Comparison of ENCODE assay signal across 8 mouse cellular contexts in genomic region chr15:88862881-88863694, GRCm38 (mm10). TPM values are rescaled to one million over a fixed set of nuclear protein-coding genes. Genes with fewer than 3 reads are reported as not detected.
A peak's percentile ranks its signal among the peaks of the same experiment; 100 is the strongest.
DNase-seq lines count a peak whose midpoint lies in the region; ATAC-seq and TF ChIP-seq lines count a peak whose summit lies in the region.

No protein-coding gene starts in this region.

- peaks cover 3% of the 10 kb centered on the region for H3K36me3 ChIP-seq in embryonic facial prominence, embryonic 11.5 days (replicated peaks; ENCODE audit: control insufficient read depth, insufficient read depth, low read depth, low read length)
- peaks cover 9% of the 10 kb centered on the region; the same call in 1 of the 2 replicates for H3K36me3 ChIP-seq in lung, postnatal 0 days (ENCODE audit: insufficient read depth, low read length)

- WGBS in embryonic facial prominence, embryonic 11.5 days = under 1% methylated on average over 96 of the region's 98 CpGs
- WGBS in lung, postnatal 0 days = under 1% methylated on average over 83 of the region's 98 CpGs

- peak overlapping the region; percentile 91 for H3K27ac ChIP-seq in embryonic facial prominence, embryonic 11.5 days (replicated peaks; ENCODE audit: low read depth, low read length)
- H3K27ac ChIP-seq in lung, postnatal 0 days (ENCODE audit: low read length) = peak overlapping the region; percentile 99

- peak; percentile 50 to 51 for DNase-seq in CD8-positive naive resting alpha-beta T cell, adult 2 months (ENCODE audit: low read depth in 2 of 2, low spot score in 2 of 2)
- DNase-seq in adrenal gland, adult 18-20 months (ENCODE audit: low spot score in 2 of 2) = peak; percentile 62 to 66
- DNase-seq in embryonic facial prominence, embryonic 11.5 days (ENCODE audit: low spot score) = peak; percentile 49
- peak; percentile 59 to 71 for DNase-seq in heart, postnatal 14 days
- peak; percentile 61 for DNase-seq in layer of hippocampus, adult 9-11 months
- DNase-seq in lung, postnatal 0 days (ENCODE audit: low spot score) = peak; percentile 67
- DNase-seq in right cerebral cortex, postnatal 14 days = peak; percentile 62
- DNase-seq in yolk sac, embryonic 10.5 days (ENCODE audit: low spot score) = peak; percentile 66

- peak; percentile 4; the same call in 1 of the 2 replicates for ATAC-seq in embryonic facial prominence, embryonic 11.5 days (replicated peaks; ENCODE audit: insufficient number of reproducible peaks, low FRiP score, low TSS enrichment, low read depth)
- no peak for ATAC-seq in lung, postnatal 0 days

- TF ChIP-seq CTCF in lung, postnatal 0 days (IDR thresholded peaks at IDR 0.05) = peak; percentile 27

- H3K9me3 ChIP-seq in embryonic facial prominence, embryonic 11.5 days (replicated peaks; ENCODE audit: control insufficient read depth, low read length) = no peaks in the 10 kb centered on the region
- no peaks in the 10 kb centered on the region for H3K9me3 ChIP-seq in lung, postnatal 0 days (ENCODE audit: low read length)

- H3K4me2 ChIP-seq in embryonic facial prominence, embryonic 11.5 days (ENCODE audit: low read depth, low read length) = peak overlapping the region; percentile 97
- peak overlapping the region; percentile 82 for H3K4me2 ChIP-seq in lung, postnatal 0 days (replicated peaks; ENCODE audit: low read depth, low read length)

- peak overlapping the region; percentile 91 for H3K4me3 ChIP-seq in embryonic facial prominence, embryonic 11.5 days (ENCODE audit: low read depth, low read length)
- H3K4me3 ChIP-seq in lung, postnatal 0 days (ENCODE audit: low read depth, low read length) = peak overlapping the region; percentile 95

- H3K27me3 ChIP-seq in embryonic facial prominence, embryonic 11.5 days (ENCODE audit: control insufficient read depth, insufficient read depth, low read length) = no peaks in the 10 kb centered on the region
- no peaks in the 10 kb centered on the region for H3K27me3 ChIP-seq in lung, postnatal 0 days (replicated peaks; ENCODE audit: insufficient read depth, low read length)

- peaks cover 12% of the 10 kb centered on the region for H3K4me1 ChIP-seq in embryonic facial prominence, embryonic 11.5 days (ENCODE audit: control insufficient read depth, insufficient read depth, low read length)
- peaks cover 26% of the 10 kb centered on the region for H3K4me1 ChIP-seq in lung, postnatal 0 days (ENCODE audit: insufficient read depth, low read depth, low read length)

- intact Hi-C loops in heart, postnatal 14 days (cut with DNase I) = loop anchor here (1.0 kb wide), 1 partner anchor 26 kb away; no protein-coding TSS in a partner anchor

- TF ChIP-seq EP300 in lung, postnatal 0 days (IDR thresholded peaks at IDR 0.05) = no peak

- peak overlapping the region; percentile 87 for H3K9ac ChIP-seq in embryonic facial prominence, embryonic 11.5 days (replicated peaks; ENCODE audit: low read length)
- peak overlapping the region; percentile 98 for H3K9ac ChIP-seq in lung, postnatal 0 days (replicated peaks; ENCODE audit: low read depth)

RNA-seq across cellular contexts. Expression of gene Pim3, which starts 1.1 kb away (rescaled TPM):
- total RNA-seq in adrenal gland, adult 18-20 months (2021) = 10 to 100 TPM; 74.3 to 84.7 TPM
- polyA plus RNA-seq in embryonic facial prominence, embryonic 11.5 days (2014; fragmentation: Nextera tagmentation; extraction: Ambion mirVana) = 34.5 and 37.4 TPM in 2 replicates
- total RNA-seq in heart, postnatal 14 days (2021) = 10 to 100 TPM; 97.7 to 97.8 TPM
- 66.0 and 69.6 TPM in 2 replicates for polyA plus RNA-seq in lung, postnatal 0 days (2015; fragmentation: Nextera tagmentation; extraction: Ambion mirVana)

RNA-seq across cellular contexts. Expression of gene Creld2, which starts 43.6 kb away (rescaled TPM):
- total RNA-seq in adrenal gland, adult 18-20 months (2021) = 10 to 100 TPM; 45.3 to 51.7 TPM
- polyA plus RNA-seq in embryonic facial prominence, embryonic 11.5 days (2014; fragmentation: Nextera tagmentation; extraction: Ambion mirVana) = 76.6 and 77.6 TPM in 2 replicates
- total RNA-seq in heart, postnatal 14 days (2021) = 10 to 100 TPM; 12.1 to 22.5 TPM
- 62.6 and 76.5 TPM in 2 replicates for polyA plus RNA-seq in lung, postnatal 0 days (2015; fragmentation: Nextera tagmentation; extraction: Ambion mirVana)

RNA-seq across cellular contexts. Expression of gene Alg12, which starts 44.0 kb away (rescaled TPM):
- 10 to 100 TPM; 14.4 to 15.2 TPM for total RNA-seq in adrenal gland, adult 18-20 months (2021)
- polyA plus RNA-seq in embryonic facial prominence, embryonic 11.5 days (2014; fragmentation: Nextera tagmentation; extraction: Ambion mirVana) = 11.0 and 11.3 TPM in 2 replicates
- 1 to 10 TPM; 9.2 to 9.9 TPM for total RNA-seq in heart, postnatal 14 days (2021)
- polyA plus RNA-seq in lung, postnatal 0 days (2015; fragmentation: Nextera tagmentation; extraction: Ambion mirVana) = 7.2 and 7.9 TPM in 2 replicates
